In the genomic region with DNA sequence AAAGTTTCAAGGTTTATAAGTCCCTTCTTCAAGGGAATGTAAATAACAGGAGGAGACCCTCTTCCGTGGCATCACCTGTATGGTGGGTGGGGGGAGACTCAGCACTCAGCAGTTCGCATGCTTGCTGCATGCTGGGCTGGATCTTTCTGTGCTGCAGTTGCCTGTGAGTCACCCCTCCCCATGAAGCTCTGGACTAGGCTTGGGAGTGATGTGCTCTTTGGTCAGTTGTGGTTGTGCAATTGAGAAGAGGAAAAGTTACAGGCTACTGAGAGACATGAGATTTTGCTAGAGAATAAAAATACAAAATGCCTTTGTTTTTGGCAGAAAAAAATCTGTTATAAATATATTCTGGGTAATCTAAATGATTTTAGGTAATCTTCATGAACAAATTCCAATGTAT, we compare ENCODE assay signal across 17 mouse cellular contexts.
A peak's percentile ranks its signal among the peaks of the same experiment; 100 is the strongest.
DNase-seq lines count a peak whose midpoint lies in the region; ATAC-seq and TF ChIP-seq lines count a peak whose summit lies in the region.
"Had no signal": no experiment of that assay in that cellular context is flagged by ENCODE, and none has a peak within 500 bp of the region (broad histone marks: within the 10 kb centered on the region; RNA-seq: fewer than 3 reads in every experiment).

No protein-coding gene starts in this region.

- H3K4me2 ChIP-seq in hindbrain, embryonic 13.5 days = no peak overlapping the region
- no peak overlapping the region for H3K4me2 ChIP-seq in hindbrain, postnatal 0 days (ENCODE audit: low read depth, low read length)
- no peak overlapping the region for H3K4me2 ChIP-seq in midbrain, embryonic 12.5 days (replicated peaks)
- no peak overlapping the region for H3K4me2 ChIP-seq in midbrain, embryonic 11.5 days
- no peak overlapping the region for H3K4me2 ChIP-seq in midbrain, embryonic 13.5 days (replicated peaks)
- H3K4me2 ChIP-seq: heart, embryonic 13.5 days; limb, embryonic 13.5 days had no signal

- H3K9me3 ChIP-seq in hindbrain, embryonic 13.5 days = no peaks in the 10 kb centered on the region
- H3K9me3 ChIP-seq in hindbrain, postnatal 0 days (ENCODE audit: low read length) = no peaks in the 10 kb centered on the region
- H3K9me3 ChIP-seq in midbrain, embryonic 12.5 days = no peaks in the 10 kb centered on the region
- no peaks in the 10 kb centered on the region for H3K9me3 ChIP-seq in midbrain, embryonic 11.5 days (ENCODE audit: control insufficient read depth, low read length)
- H3K9me3 ChIP-seq in midbrain, embryonic 13.5 days = no peaks in the 10 kb centered on the region
- H3K9me3 ChIP-seq: heart, embryonic 13.5 days; limb, embryonic 13.5 days had no signal

- peak overlapping the region; percentile 58; the same call in 1 of the 2 replicates for H3K27ac ChIP-seq in hindbrain, embryonic 13.5 days
- H3K27ac ChIP-seq in hindbrain, postnatal 0 days = no peak overlapping the region
- H3K27ac ChIP-seq in midbrain, embryonic 12.5 days (replicated peaks) = peak overlapping the region; percentile 80
- no peak overlapping the region for H3K27ac ChIP-seq in midbrain, embryonic 11.5 days (ENCODE audit: low read depth, low read length)
- H3K27ac ChIP-seq in midbrain, embryonic 13.5 days = peak overlapping the region; percentile 59
- H3K27ac ChIP-seq: heart, embryonic 13.5 days; limb, embryonic 13.5 days; macrophage; stomach, postnatal 0 days had no signal

- no peak overlapping the region for H3K9ac ChIP-seq in hindbrain, embryonic 13.5 days
- H3K9ac ChIP-seq in hindbrain, postnatal 0 days (replicated peaks; ENCODE audit: low read length) = no peak overlapping the region
- H3K9ac ChIP-seq in midbrain, embryonic 12.5 days (replicated peaks) = no peak overlapping the region
- no peak overlapping the region; the same call in 1 of the 2 replicates for H3K9ac ChIP-seq in midbrain, embryonic 11.5 days (ENCODE audit: low read length)
- H3K9ac ChIP-seq in midbrain, embryonic 13.5 days (replicated peaks) = no peak overlapping the region
- H3K9ac ChIP-seq: heart, embryonic 13.5 days; limb, embryonic 13.5 days had no signal

- TF ChIP-seq CTCF in hindbrain, postnatal 0 days (IDR thresholded peaks at IDR 0.05; ENCODE audit: low read depth) = no peak

- WGBS in hindbrain, embryonic 13.5 days = 61% methylated on average over 2 of the region's 2 CpGs
- WGBS in hindbrain, postnatal 0 days = 63% methylated on average over 2 of the region's 2 CpGs
- WGBS in midbrain, embryonic 12.5 days = 52% methylated on average over 2 of the region's 2 CpGs
- 57% methylated on average over 2 of the region's 2 CpGs for WGBS in midbrain, embryonic 11.5 days
- WGBS in midbrain, embryonic 13.5 days = 62% methylated on average over 2 of the region's 2 CpGs

- no peak overlapping the region for H3K4me3 ChIP-seq in hindbrain, embryonic 13.5 days
- H3K4me3 ChIP-seq in hindbrain, postnatal 0 days (ENCODE audit: low read length) = no peak overlapping the region
- H3K4me3 ChIP-seq in midbrain, embryonic 12.5 days = no peak overlapping the region
- no peak overlapping the region for H3K4me3 ChIP-seq in midbrain, embryonic 11.5 days (ENCODE audit: low read depth, low read length)
- no peak overlapping the region for H3K4me3 ChIP-seq in midbrain, embryonic 13.5 days (replicated peaks)
- H3K4me3 ChIP-seq: heart, embryonic 13.5 days; limb, embryonic 13.5 days had no signal

- no peaks in the 10 kb centered on the region for H3K27me3 ChIP-seq in hindbrain, embryonic 13.5 days
- no peaks in the 10 kb centered on the region for H3K27me3 ChIP-seq in hindbrain, postnatal 0 days (ENCODE audit: insufficient read depth, low read length)
- no peaks in the 10 kb centered on the region for H3K27me3 ChIP-seq in midbrain, embryonic 12.5 days
- no peaks in the 10 kb centered on the region for H3K27me3 ChIP-seq in midbrain, embryonic 11.5 days (ENCODE audit: control insufficient read depth, insufficient read depth, low read length)
- H3K27me3 ChIP-seq in midbrain, embryonic 13.5 days = no peaks in the 10 kb centered on the region
- H3K27me3 ChIP-seq: heart, embryonic 13.5 days; limb, embryonic 13.5 days had no signal

- ATAC-seq in hindbrain, embryonic 13.5 days (ENCODE audit: low FRiP score) = no peak
- no peak for ATAC-seq in hindbrain, postnatal 0 days
- no peak for ATAC-seq in midbrain, embryonic 12.5 days (ENCODE audit: low FRiP score, low read depth)
- ATAC-seq in midbrain, embryonic 11.5 days (ENCODE audit: low FRiP score) = no peak
- ATAC-seq in midbrain, embryonic 13.5 days = no peak; the same call in 1 of the 2 replicates

- peaks cover 29% of the 10 kb centered on the region for H3K4me1 ChIP-seq in hindbrain, embryonic 13.5 days (replicated peaks)
- H3K4me1 ChIP-seq in hindbrain, postnatal 0 days (ENCODE audit: insufficient read depth, low read length) = 0 out of 2 replicates have a peak, but pooled peaks cover 8% of the 10 kb centered on the region
- H3K4me1 ChIP-seq in midbrain, embryonic 12.5 days = peaks cover 35% of the 10 kb centered on the region
- peaks cover 14% of the 10 kb centered on the region for H3K4me1 ChIP-seq in midbrain, embryonic 11.5 days (ENCODE audit: control insufficient read depth, insufficient read depth, low read length)
- H3K4me1 ChIP-seq in midbrain, embryonic 13.5 days (replicated peaks) = peaks cover 35% of the 10 kb centered on the region

- no peaks in the 10 kb centered on the region for H3K36me3 ChIP-seq in hindbrain, embryonic 13.5 days
- no peaks in the 10 kb centered on the region for H3K36me3 ChIP-seq in hindbrain, postnatal 0 days (ENCODE audit: insufficient read depth, low read length)
- H3K36me3 ChIP-seq in midbrain, embryonic 12.5 days = no peaks in the 10 kb centered on the region
- no peaks in the 10 kb centered on the region for H3K36me3 ChIP-seq in midbrain, embryonic 11.5 days (ENCODE audit: control insufficient read depth, insufficient read depth, low read length)
- no peaks in the 10 kb centered on the region for H3K36me3 ChIP-seq in midbrain, embryonic 13.5 days
- H3K36me3 ChIP-seq: heart, embryonic 13.5 days; limb, embryonic 13.5 days had no signal

- DNase-seq in hindbrain, postnatal 0 days (ENCODE audit: low spot score) = no peak
- DNase-seq in midbrain, embryonic 11.5 days (ENCODE audit: low spot score, missing footprints) = no peak
- DNase-seq in adrenal gland, postnatal 36 days = no peak
- DNase-seq in ovary, postnatal 10 days (ENCODE audit: low spot score) = no peak
- DNase-seq: adrenal gland, postnatal 10 days; cerebellum, adult 9-11 months; kidney, adult 9 months; lung, adult 2 months; right cerebral cortex, postnatal 14 days; thymus, postnatal 25 days had no signal

Comparison
In these comparisons a context has a peak if more than half of its experiments do, and no peak if none do; other contexts are left out.
1. H3K27ac ChIP-seq: peak in hindbrain, embryonic 13.5 days (single experiment), midbrain, embryonic 12.5 days (single experiment) and midbrain, embryonic 13.5 days (single experiment); none in hindbrain, postnatal 0 days (single experiment) and midbrain, embryonic 11.5 days (single experiment).